Mouse (Mus musculus): Measurements from ENCODE around the gene Cachd1. TPM values are rescaled to one million over a fixed set of nuclear protein-coding genes. Genes with fewer than 3 reads are reported as not detected.

Gene Cachd1
- polyA plus RNA-seq, 1 experiment from 2014 or later, result 7.0 TPM

DNA sequence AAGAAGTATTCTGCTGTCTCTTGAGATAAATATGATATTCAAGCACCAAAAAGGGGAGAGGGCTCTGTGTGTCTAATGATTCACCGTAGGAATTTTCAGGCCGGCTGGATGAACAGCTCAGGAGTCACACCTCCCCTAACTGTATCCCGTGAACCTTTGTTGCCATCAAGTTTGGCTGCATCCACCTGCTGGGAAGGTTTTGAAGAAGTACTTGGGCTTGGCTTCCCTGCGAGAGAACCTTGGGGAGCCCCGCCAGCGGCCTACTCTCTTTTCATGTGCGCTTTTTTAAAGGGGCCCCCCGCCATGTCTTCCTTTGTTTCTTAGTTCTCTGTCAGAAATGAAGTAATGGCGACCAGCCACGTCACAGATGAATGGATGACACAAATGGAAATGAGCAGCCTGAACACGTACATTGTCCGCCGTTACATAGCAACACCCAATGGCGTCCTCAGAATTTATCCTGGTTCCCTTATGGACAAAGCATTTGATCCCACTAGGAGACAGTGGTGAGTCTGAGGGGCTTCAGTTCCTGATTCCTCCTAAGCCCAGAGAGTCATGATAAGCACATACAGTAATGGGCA, 198.1 kb downstream of the Cachd1 start:
- ATAC-seq (ENCODE audit: low FRiP score, low TSS enrichment) (no peak), DNase-seq (ENCODE audit: low spot score) (no peak)
- WGBS, result 92% methylated on average over 14 of the region's 14 CpGs
- Histone ChIP-seq H3K4me2 (replicated peaks; ENCODE audit: low read depth) (no peak overlapping the region), H3K36me3 (ENCODE audit: control insufficient read depth, insufficient read depth, low read length) (peaks cover 8% of the 10 kb centered on the region), H3K27me3 (ENCODE audit: control insufficient read depth, insufficient read depth, low read length) (no peaks in the 10 kb centered on the region), H3K4me1 (replicated peaks; ENCODE audit: control insufficient read depth, insufficient read depth) (no peaks in the 10 kb centered on the region), H3K9ac (ENCODE audit: low read length) (no peak overlapping the region), H3K4me3 (ENCODE audit: low read depth, low read length) (no peak overlapping the region), H3K27ac (replicated peaks) (no peak overlapping the region), H3K9me3 (ENCODE audit: control insufficient read depth, low read length) (no peaks in the 10 kb centered on the region)
- no peak for TF ChIP-seq EP300 (optimal IDR thresholded peaks at IDR 0.05)
- no peak for TF ChIP-seq CTCF (IDR thresholded peaks at IDR 0.05; ENCODE audit: low read depth)

DNA sequence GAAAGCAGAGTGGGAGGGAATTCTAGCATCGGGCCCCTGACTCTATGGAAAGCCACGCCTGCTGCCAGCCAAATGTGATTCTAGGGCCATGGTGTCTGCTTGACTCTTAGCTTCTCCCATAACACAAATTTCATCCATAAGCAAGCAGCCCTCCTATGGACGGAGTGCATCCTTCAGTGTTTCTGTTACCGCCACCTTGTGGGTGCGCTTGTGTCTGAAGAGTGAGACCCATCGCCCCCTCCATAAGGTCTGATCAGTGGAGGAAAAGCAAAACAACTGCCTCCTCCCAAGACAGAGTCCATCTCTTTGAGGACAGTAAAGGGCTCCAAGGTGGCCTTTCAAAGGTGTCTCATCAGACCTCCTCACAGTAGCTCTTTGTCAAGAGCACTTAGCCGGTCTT, 201.0 kb downstream of the Cachd1 start:
- Histone ChIP-seq H3K9me3 (ENCODE audit: control insufficient read depth, low read length) (no peaks in the 10 kb centered on the region), H3K4me3 (ENCODE audit: low read depth, low read length) (no peak overlapping the region), H3K36me3 (ENCODE audit: control insufficient read depth, insufficient read depth, low read length) (peaks cover 12% of the 10 kb centered on the region), H3K27me3 (ENCODE audit: control insufficient read depth, insufficient read depth, low read length) (no peaks in the 10 kb centered on the region), H3K4me2 (replicated peaks; ENCODE audit: low read depth) (no peak overlapping the region), H3K9ac (ENCODE audit: low read length) (no peak overlapping the region), H3K4me1 (replicated peaks; ENCODE audit: control insufficient read depth, insufficient read depth) (no peaks in the 10 kb centered on the region), H3K27ac (replicated peaks) (no peak overlapping the region)
- ATAC-seq (ENCODE audit: low FRiP score, low TSS enrichment) (no peak), DNase-seq (ENCODE audit: low spot score) (no peak)
- WGBS, result 83% methylated on average over 7 of the region's 7 CpGs
- no peak for TF ChIP-seq EP300 (optimal IDR thresholded peaks at IDR 0.05)
- TF ChIP-seq CTCF (IDR thresholded peaks at IDR 0.05; ENCODE audit: low read depth), result peak; percentile 55

DNA sequence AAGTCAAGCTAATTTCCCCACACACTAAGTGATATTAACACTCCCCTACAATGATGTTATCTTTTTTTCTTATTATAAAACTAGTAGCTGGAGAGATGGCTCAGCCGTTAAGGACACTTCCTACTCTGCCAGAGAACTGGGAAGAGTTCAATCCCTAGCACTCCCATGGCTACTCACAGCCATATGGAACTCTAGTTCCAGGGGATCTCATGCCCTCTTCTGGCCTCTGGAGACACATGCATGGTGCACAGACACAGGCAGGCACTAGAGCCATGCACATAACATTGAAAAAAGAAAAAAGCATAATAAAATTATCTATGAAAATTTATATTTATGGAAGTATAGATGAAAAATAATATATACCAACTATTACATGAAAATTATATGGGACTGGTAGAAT, 210.7 kb downstream of the Cachd1 start:
- Histone ChIP-seq H3K27ac (replicated peaks) (no peak overlapping the region), H3K9ac (ENCODE audit: low read length) (no peak overlapping the region), H3K36me3 (ENCODE audit: control insufficient read depth, insufficient read depth, low read length) (peaks cover 7% of the 10 kb centered on the region), H3K4me2 (replicated peaks; ENCODE audit: low read depth) (no peak overlapping the region), H3K9me3 (ENCODE audit: control insufficient read depth, low read length) (no peaks in the 10 kb centered on the region), H3K4me3 (ENCODE audit: low read depth, low read length) (no peak overlapping the region), H3K27me3 (ENCODE audit: control insufficient read depth, insufficient read depth, low read length) (no peaks in the 10 kb centered on the region), H3K4me1 (replicated peaks; ENCODE audit: control insufficient read depth, insufficient read depth) (no peaks in the 10 kb centered on the region)
- WGBS, result 86% methylated on average over 1 of the region's 1 CpGs
- TF ChIP-seq EP300 (optimal IDR thresholded peaks at IDR 0.05) (no peak), CTCF (IDR thresholded peaks at IDR 0.05; ENCODE audit: low read depth) (peak; percentile 55)
- no peak for ATAC-seq (ENCODE audit: low FRiP score, low TSS enrichment)
- DNase-seq (ENCODE audit: low spot score), result no peak

DNA sequence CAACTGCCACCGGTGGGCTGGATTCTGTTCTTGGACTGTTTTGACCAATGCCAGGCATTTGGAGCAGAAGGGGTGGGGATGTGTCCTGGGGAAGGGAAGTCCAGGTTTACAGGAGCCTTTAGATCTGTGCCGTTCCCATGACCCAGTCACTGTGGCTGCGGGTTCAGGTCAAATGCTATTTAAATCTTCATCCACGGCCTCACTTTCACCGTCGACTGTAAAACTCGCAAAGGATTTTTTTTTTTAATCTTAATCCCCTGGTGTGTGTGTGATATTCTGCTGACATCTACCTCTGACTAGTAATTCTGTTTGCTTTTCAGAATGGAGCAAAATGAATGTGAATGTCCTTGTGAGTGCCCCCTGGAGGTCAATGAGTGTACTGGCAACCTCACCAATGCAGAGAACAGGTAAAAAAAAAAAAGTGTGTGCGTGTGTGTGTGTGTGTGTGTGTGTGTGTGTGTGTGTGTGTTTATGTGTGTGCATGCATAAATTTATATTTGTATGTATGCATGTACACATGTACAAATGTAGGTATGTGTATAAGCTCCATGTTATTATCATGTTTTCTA, 211.8 kb downstream of the Cachd1 start:
- DNase-seq (ENCODE audit: low spot score) (no peak), ATAC-seq (ENCODE audit: low FRiP score, low TSS enrichment) (no peak)
- Histone ChIP-seq H3K9me3 (ENCODE audit: control insufficient read depth, low read length) (no peaks in the 10 kb centered on the region), H3K4me2 (replicated peaks; ENCODE audit: low read depth) (no peak overlapping the region), H3K4me3 (ENCODE audit: low read depth, low read length) (no peak overlapping the region), H3K36me3 (ENCODE audit: control insufficient read depth, insufficient read depth, low read length) (peaks cover 10% of the 10 kb centered on the region), H3K27ac (replicated peaks) (no peak overlapping the region), H3K4me1 (replicated peaks; ENCODE audit: control insufficient read depth, insufficient read depth) (no peaks in the 10 kb centered on the region), H3K27me3 (ENCODE audit: control insufficient read depth, insufficient read depth, low read length) (no peaks in the 10 kb centered on the region), H3K9ac (ENCODE audit: low read length) (no peak overlapping the region)
- WGBS, result 69% methylated on average over 8 of the region's 8 CpGs
- peak; percentile 82 for TF ChIP-seq CTCF (IDR thresholded peaks at IDR 0.05; ENCODE audit: low read depth)
- no peak for TF ChIP-seq EP300 (optimal IDR thresholded peaks at IDR 0.05)

DNA sequence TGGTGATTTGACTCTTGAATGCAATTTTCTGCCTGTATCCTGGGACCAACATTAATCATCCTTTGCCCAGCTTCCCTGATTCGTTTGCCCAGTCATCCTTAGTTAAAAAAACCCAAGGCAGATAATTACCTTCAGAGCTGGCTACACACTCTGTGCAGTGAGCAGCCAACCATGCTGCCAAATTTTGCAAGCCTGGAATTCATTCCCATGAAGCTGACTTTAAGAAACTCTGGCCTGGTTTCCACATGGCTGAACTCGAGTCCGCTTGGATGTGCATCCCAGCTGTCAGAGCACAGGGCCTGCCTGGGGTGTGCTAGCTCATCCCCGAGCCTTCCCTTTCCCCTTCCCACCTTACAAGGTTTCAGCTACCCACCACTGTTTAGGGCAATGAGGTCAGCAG, 214.5 kb downstream of the Cachd1 start:
- Histone ChIP-seq H3K27ac (replicated peaks) (no peak overlapping the region), H3K27me3 (ENCODE audit: control insufficient read depth, insufficient read depth, low read length) (no peaks in the 10 kb centered on the region), H3K4me1 (replicated peaks; ENCODE audit: control insufficient read depth, insufficient read depth) (no peaks in the 10 kb centered on the region), H3K9me3 (ENCODE audit: control insufficient read depth, low read length) (no peaks in the 10 kb centered on the region), H3K4me3 (ENCODE audit: low read depth, low read length) (no peak overlapping the region), H3K4me2 (replicated peaks; ENCODE audit: low read depth) (no peak overlapping the region), H3K9ac (ENCODE audit: low read length) (no peak overlapping the region), H3K36me3 (ENCODE audit: control insufficient read depth, insufficient read depth, low read length) (peaks cover 13% of the 10 kb centered on the region)
- DNase-seq (ENCODE audit: low spot score), result no peak
- 72% methylated on average over 4 of the region's 4 CpGs for WGBS
- no peak for ATAC-seq (ENCODE audit: low FRiP score, low TSS enrichment)
- no peak for TF ChIP-seq EP300 (optimal IDR thresholded peaks at IDR 0.05)
- no peak for TF ChIP-seq CTCF (IDR thresholded peaks at IDR 0.05; ENCODE audit: low read depth)

DNA sequence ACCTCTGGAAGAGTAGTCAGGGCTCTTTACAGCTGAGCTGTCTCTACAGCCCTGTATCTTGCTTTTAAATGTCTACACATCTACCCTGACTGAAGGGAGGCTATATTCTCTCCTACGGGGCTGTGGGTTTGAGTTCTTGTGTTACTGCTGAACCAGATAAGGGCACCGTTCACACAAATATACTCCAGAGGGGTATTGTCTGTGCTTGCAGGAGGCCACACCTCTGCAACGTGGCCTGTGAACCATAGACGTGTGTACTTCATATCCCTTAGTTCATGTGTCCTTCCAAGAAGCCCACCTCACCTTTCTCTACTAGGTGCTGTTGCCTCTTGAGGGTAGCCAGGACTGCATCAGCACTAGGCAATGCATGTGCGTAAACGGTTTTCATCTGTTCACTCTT, 215.6 kb downstream of the Cachd1 start:
- Histone ChIP-seq H3K4me3 (ENCODE audit: low read depth, low read length) (no peak overlapping the region), H3K4me1 (replicated peaks; ENCODE audit: control insufficient read depth, insufficient read depth) (no peaks in the 10 kb centered on the region), H3K9me3 (ENCODE audit: control insufficient read depth, low read length) (no peaks in the 10 kb centered on the region), H3K27ac (replicated peaks) (no peak overlapping the region), H3K27me3 (ENCODE audit: control insufficient read depth, insufficient read depth, low read length) (no peaks in the 10 kb centered on the region), H3K9ac (ENCODE audit: low read length) (no peak overlapping the region), H3K36me3 (ENCODE audit: control insufficient read depth, insufficient read depth, low read length) (peaks cover 13% of the 10 kb centered on the region), H3K4me2 (replicated peaks; ENCODE audit: low read depth) (no peak overlapping the region)
- DNase-seq (ENCODE audit: low spot score) (no peak), ATAC-seq (ENCODE audit: low FRiP score, low TSS enrichment) (no peak)
- no peak for TF ChIP-seq CTCF (IDR thresholded peaks at IDR 0.05; ENCODE audit: low read depth)
- 80% methylated on average over 6 of the region's 6 CpGs for WGBS

All from stomach, postnatal 0 days (tissue).